Mouse (Mus musculus) Patski (cell line): ENCODE data around the gene Rps26. TPM values are rescaled to one million over a fixed set of nuclear protein-coding genes. Genes with fewer than 3 reads are reported as not detected.

Experiments
- ATAC-seq: fragments of 100-300 bp; one replicate; pipeline ENCODE4 v1.8.0; 2021
- CTCF ChIA-PET: fragments of 350-600 bp; sonication (Branson Sonifier 250); formaldehyde crosslinking; loops from one replicate; lab custom pipeline; 2022; ENCODE audit warnings: inconsistent platforms; lab: Charles Lee
- POLR2A ChIA-PET: fragments of 350-600 bp; sonication (Branson Sonifier 250); formaldehyde crosslinking; loops from one replicate; lab custom pipeline; 2022; ENCODE audit warnings: antibody characterized with exemption, inconsistent platforms; lab: Charles Lee
- DNase-seq: peaks from one replicate; pipeline ENCODE4 v3.0.0-alpha.2; 2011; ENCODE audit warnings: low read depth, low spot score
- H3K27me3 ChIP-seq: fragments of 371-371 bp; one replicate; pipeline ENCODE4 v1.5.1; 2021
- CTCF ChIP-seq: fragments of 100-300 bp; IDR thresholded peaks from one replicate; pipeline ENCODE4 v1.5.1; 2021
- in situ Hi-C: fragments of 300-500 bp; cut with MboI; formaldehyde crosslinking; loops from 3 replicates; pipeline ENCODE4 v1.11.1; 2018; ENCODE audit warnings: low pct_unique_long_range_greater_than_20kb, mixed read lengths
- polyA plus RNA-seq: library from polyadenylated mRNA; unstranded; gene quantifications from one replicate; pipeline ENCODE4 v1.2.3, GENCODE M21; 2021

The Rps26 gene
- polyA plus RNA-seq, 1 experiment from 2014 or later: 259 TPM

- peaks cover 10% of the 10 kb centered on the region for H3K27me3 ChIP-seq
- ATAC-seq: peak; percentile 52
- TF ChIP-seq CTCF: no peak
- CTCF ChIA-PET: interaction anchor here (0.9 to 1.7 kb wide), 7 partner anchors 9 to 84 kb away, joined by 3 to 11 read pairs (median 4); partner anchors contain the start of genes Pa2g4 and Suox
- in situ Hi-C loops: no loop called here
- DNase-seq: no peak
- POLR2A ChIA-PET: interaction anchor here (0.6 to 0.8 kb wide), 3 partner anchors 13 to 225 kb away, joined by 3 to 5 read pairs (median 4); partner anchors contain the start of gene Pmel
Observed at GRCm38 (mm10) chr10:128589464-128590192, 36.9 kb downstream of the Rps26 start, which contains the start of gene Erbb3. Gene Erbb3, minus strand, starts transcription at chr10:128589652.

GRCm38 (mm10) chr10:128588775-128589463 is 37.6 kb downstream of the Rps26 start:
- H3K27me3 ChIP-seq: peaks cover 5% of the 10 kb centered on the region
- DNase-seq (no peak), ATAC-seq (no peak)
- in situ Hi-C loops: no loop called here
- ChIA-PET POLR2A (no interaction called here), CTCF (no interaction called here)
- no peak for TF ChIP-seq CTCF

DNA sequence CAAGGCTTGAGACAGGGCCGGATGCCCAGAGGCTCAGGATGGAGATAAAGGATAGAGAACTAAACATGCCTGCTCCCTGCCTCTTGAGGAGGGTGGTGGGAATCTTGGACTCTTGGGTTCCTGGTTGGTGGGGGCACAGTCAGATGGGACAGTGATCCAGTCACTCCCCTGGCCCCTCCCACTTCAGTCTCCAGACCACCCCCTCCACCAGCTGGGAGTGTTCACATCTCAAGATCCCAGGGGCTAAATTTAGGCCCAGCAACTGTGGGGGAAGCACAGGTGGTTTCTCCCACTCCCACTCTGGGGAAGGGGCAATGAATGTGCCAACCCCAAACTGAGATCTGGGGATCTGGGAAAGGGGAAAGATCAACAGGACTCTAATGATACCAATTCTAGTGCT is 38.4 kb downstream of the Rps26 start:
- peaks cover 5% of the 10 kb centered on the region for H3K27me3 ChIP-seq
- TF ChIP-seq CTCF: no peak
- ATAC-seq (no peak), DNase-seq (no peak)
- in situ Hi-C loops: no loop called here
- POLR2A ChIA-PET: no interaction called here
- CTCF ChIA-PET: no interaction called here

DNA sequence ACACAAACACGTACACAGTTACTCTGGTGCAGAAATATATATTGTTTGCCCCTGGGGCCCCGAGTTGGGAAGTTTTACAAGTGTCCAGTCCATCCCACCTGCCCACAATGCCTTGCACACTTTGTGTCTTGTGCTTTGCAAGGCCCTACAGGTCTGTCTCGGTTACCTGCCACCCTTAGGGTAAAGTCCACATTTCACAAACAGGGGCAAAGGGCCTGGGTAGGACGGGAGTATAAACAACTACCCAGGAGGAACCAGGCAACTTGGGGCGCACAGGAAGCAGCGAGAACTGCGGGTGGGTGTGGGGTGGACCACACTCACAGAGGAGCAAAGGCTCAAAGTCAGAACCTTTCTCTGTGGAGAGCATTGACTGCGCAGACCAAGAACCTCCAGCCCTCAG is 38.9 kb downstream of the Rps26 start:
- no peak for TF ChIP-seq CTCF
- peaks cover 5% of the 10 kb centered on the region for H3K27me3 ChIP-seq
- ChIA-PET POLR2A (no interaction called here), CTCF (interaction anchor here (1.2 kb wide), 1 partner anchor 53 kb away, joined by 3 read pairs; no protein-coding TSS in a partner anchor)
- no peak for ATAC-seq
- no peak for DNase-seq
- in situ Hi-C loops: no loop called here

GRCm38 (mm10) chr10:128587120-128587519 is 39.4 kb downstream of the Rps26 start:
- POLR2A ChIA-PET: no interaction called here
- no peak for ATAC-seq
- no peak for TF ChIP-seq CTCF

GRCm38 (mm10) chr10:128586546-128586945 is 40.0 kb downstream of the Rps26 start:
- in situ Hi-C loops: no loop called here
- TF ChIP-seq CTCF: no peak
- CTCF ChIA-PET: interaction anchor here (1.2 kb wide), 1 partner anchor 51 kb away, joined by 3 read pairs; no protein-coding TSS in a partner anchor
- POLR2A ChIA-PET: no interaction called here
- no peak for DNase-seq
- peaks cover 5% of the 10 kb centered on the region for H3K27me3 ChIP-seq
- ATAC-seq: no peak

More at GRCm38 (mm10) chr10:128587120-128587519, 39.4 kb downstream of the Rps26 start:
- CTCF ChIA-PET: interaction anchor here (1.2 kb wide), 1 partner anchor 52 kb away, joined by 3 read pairs; no protein-coding TSS in a partner anchor
- H3K27me3 ChIP-seq: peaks cover 5% of the 10 kb centered on the region
- no peak for DNase-seq
- in situ Hi-C loops: no loop called here

GRCm38 (mm10) chr10:128584386-128584785 is 42.2 kb downstream of the Rps26 start:
- no peak for DNase-seq
- ChIA-PET CTCF (interaction anchor here (0.9 kb wide), 1 partner anchor 10 kb away, joined by 3 read pairs; no protein-coding TSS in a partner anchor), POLR2A (no interaction called here)
- peaks cover 5% of the 10 kb centered on the region for H3K27me3 ChIP-seq
- no peak for ATAC-seq
- in situ Hi-C loops: no loop called here
- TF ChIP-seq CTCF: no peak

GRCm38 (mm10) chr10:128583644-128584043 is 42.9 kb downstream of the Rps26 start:
- ChIA-PET CTCF (interaction anchor here (0.9 to 1.2 kb wide), 2 partner anchors 10 to 11 kb away, joined by 3 to 5 read pairs; no protein-coding TSS in a partner anchor), POLR2A (no interaction called here)
- DNase-seq (peak; percentile 6), ATAC-seq (peak; percentile 78)
- TF ChIP-seq CTCF: no peak
- H3K27me3 ChIP-seq: peaks cover 3% of the 10 kb centered on the region
- in situ Hi-C loops: no loop called here

GRCm38 (mm10) chr10:128579731-128580130 is 46.8 kb downstream of the Rps26 start:
- ATAC-seq (no peak), DNase-seq (no peak)
- in situ Hi-C loops: no loop called here
- ChIA-PET POLR2A (no interaction called here), CTCF (interaction anchor here (2.9 kb wide), 1 partner anchor 11 kb away, joined by 11 read pairs; no protein-coding TSS in a partner anchor)
- TF ChIP-seq CTCF: no peak
- H3K27me3 ChIP-seq: no peaks in the 10 kb centered on the region

GRCm38 (mm10) chr10:128579298-128579697 is 47.2 kb downstream of the Rps26 start:
- in situ Hi-C loops: no loop called here
- CTCF ChIA-PET: interaction anchor here (2.9 kb wide), 1 partner anchor 11 kb away, joined by 11 read pairs; no protein-coding TSS in a partner anchor
- DNase-seq: no peak
- POLR2A ChIA-PET: no interaction called here
- no peaks in the 10 kb centered on the region for H3K27me3 ChIP-seq
- TF ChIP-seq CTCF: no peak
- no peak for ATAC-seq
